Mouse (Mus musculus) frontal cortex, postnatal 14 days (tissue): Measurements from ENCODE around the gene Zfp462.

Experiments used
- DNase-seq, 2 experiments: peaks; one replicate each; pipeline ENCODE4 v3.0.0; 2022; ENCODE audit warnings: low spot score in 2 of 2

The Zfp462 gene

DNA sequence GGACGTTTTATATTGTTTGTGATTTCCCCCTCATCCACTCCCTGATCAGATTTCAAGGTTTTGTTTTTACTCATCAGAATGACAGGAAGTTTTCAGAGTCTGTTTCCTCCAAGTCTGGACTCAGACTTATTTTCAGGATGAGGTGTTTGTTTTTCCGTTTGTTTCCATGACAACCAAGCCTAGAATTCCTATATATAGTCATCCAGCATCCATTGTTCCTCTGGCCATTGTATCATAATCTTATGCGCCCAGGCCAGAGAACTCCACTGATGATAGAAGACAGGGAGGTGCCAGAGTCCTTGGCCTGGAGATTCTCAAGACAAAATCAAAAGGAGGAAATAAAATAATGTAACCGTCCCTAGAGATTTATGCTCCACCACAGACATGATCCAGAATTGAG is 97.7 kb downstream of the Zfp462 start:
- DNase-seq, result no peak

DNA sequence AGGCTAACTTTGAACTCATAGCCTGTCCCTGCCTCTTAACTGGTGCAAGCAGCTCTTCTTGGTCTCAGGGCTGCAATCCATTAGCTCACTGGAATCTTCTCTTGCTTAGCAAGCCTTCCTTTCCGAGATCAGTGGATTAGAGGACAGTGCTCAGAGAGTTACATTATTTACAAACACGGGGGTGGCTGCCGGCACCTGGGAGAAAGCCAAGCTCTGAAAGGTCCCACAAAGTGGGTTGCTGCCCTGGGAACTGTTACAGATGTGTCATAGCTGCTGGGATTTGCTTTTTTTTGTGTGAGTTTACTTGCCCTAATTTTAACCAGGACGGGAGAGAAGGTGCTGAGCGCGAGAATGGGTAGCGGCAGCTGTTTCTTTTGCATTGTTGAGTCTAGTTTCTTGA is 102.4 kb downstream of the Zfp462 start:
- DNase-seq, result no peak

DNA sequence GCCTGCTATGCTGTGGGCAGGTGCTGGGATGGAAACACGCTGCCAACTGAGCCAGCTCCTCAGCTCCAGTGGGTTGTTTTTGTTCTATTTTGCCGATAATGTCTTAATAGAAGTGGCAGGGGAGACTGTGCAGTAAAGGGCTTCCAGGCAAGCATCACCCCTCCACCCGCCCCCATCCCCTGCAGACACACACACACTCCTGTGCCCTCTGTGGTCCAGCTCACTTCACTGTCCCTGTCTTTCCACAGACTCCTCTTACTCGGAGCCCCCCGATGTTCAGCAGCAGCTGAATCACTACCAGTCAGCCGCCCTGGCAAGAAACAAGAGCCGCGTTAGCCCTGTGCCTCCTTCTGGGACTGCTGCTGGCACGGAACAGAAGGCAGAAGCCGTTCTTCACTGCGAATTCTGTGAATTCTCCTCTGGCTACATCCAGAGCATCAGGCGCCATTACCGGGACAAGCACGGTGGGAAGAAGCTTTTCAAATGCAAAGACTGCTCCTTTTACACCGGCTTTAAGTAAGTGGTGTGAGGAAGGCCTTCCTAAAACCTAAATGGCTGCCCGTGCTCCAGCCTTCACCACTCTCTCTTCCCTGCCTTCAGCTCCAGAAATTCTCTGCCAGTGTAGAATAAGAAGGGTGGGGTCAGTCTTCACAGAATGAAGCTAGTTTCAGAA is 105.2 kb downstream of the Zfp462 start:
- DNase-seq, result no peak

GRCm38 (mm10) chr4:55051345-55051744 is 106.5 kb downstream of the Zfp462 start:
- no peak for DNase-seq

- DNase-seq, result no peak
Observed at GRCm38 (mm10) chr4:55052686-55053085, 107.8 kb downstream of the Zfp462 start.

DNA sequence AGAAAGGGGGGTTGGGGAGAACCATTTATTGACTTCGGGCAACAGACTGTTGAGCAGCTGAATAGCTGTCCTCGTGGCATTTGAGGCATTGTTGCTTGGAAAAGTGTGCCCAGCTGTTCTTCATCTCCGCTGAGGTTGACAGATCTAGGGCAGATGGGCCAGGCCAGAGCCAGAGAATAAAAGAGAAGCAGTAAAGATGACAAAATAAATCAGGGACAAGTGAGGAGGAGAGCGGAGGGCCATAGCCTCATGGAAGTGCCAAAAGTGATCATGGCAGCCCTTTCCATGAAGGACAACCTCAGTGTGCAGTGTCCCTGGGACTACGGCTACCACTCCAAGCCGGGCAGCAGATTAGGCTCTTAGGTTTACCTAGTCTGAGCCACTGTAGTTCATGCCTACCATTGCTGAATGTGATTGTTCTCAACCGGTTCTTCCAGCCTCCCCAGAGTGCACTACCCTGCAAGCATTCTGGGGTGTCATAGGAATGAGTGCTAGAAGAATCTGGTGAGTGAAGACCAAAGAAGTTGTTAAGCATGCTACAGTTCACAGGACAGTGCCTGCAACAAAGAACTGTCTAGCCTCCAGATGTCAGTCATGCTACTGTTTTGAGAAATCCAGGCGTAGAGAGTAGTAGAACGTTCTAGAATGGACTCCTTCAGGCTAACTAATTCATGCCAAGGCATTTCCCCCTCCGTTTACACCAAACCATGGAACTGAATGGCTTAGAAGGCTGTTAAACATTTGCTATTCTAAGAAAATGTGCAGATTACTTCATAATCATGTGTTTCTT is 113.0 kb downstream of the Zfp462 start:
- DNase-seq, result no peak

DNA sequence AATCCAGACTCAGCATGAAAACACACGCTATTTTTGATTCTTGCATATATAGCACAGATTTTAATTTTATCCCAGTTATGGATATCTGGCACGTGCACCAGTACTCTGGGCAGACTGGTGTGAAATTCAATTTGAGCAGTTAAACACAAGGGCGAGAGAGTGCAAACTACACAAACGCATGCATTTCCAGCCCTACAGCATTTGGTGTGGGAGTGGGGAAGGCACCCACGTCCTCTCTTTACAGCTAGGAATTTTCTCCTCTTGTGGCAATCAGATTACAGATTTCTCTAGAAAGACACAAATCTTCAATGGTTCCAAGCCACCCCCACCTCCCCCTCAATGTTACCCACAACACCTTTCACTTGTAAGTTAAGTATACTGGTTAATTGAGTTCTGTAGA is 114.1 kb downstream of the Zfp462 start:
- no peak for DNase-seq

DNA sequence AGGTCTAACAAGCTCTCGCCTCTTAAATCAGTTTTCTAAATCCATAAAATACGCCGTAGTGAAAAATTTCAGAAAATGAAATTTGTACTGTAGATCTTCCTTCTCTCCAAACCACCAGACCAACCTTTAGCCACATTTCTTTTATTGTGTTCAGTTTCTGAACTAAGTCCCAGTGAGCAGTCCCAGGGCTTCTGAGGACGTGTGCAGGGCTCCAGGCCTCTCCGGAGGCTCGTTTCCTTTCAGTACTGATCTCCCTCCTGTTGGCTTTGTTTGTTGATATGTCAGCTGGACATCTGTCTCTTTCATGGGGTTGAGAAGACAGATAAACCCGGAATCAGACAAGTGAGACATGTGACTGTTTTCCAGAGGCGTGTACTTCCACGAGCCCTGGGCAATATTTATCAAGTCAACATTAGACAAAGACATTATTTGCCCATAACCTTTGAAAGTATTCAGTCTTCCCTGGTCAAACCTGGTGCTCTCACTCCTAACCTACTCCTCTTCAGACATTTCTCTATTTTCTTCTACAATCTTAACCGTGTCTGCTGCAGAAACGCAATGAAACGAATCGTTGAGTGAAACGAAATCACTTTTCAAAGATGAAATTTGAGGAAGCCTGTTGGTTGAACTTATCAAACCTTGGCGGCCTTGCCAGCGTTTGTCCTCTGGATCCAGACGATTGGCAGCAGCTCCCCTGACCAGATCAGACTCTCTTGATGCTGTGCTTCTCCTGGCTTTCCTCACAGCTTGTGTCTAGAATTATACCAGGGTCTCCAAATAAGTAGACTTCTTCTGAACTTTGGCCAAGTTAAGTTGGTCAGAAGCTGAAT is 121.7 kb downstream of the Zfp462 start:
- no peak for DNase-seq

- no peak for DNase-seq
Observed at GRCm38 (mm10) chr4:55071535-55071934, 126.7 kb downstream of the Zfp462 start.

GRCm38 (mm10) chr4:55077133-55077889 is 132.5 kb downstream of the Zfp462 start:
- peak; percentile 42 to 55 for DNase-seq

GRCm38 (mm10) chr4:55077902-55078716 is 133.3 kb downstream of the Zfp462 start:
- no peak for DNase-seq

GRCm38 (mm10) chr4:55079056-55079455 is 134.2 kb downstream of the Zfp462 start:
- no peak for DNase-seq

DNA sequence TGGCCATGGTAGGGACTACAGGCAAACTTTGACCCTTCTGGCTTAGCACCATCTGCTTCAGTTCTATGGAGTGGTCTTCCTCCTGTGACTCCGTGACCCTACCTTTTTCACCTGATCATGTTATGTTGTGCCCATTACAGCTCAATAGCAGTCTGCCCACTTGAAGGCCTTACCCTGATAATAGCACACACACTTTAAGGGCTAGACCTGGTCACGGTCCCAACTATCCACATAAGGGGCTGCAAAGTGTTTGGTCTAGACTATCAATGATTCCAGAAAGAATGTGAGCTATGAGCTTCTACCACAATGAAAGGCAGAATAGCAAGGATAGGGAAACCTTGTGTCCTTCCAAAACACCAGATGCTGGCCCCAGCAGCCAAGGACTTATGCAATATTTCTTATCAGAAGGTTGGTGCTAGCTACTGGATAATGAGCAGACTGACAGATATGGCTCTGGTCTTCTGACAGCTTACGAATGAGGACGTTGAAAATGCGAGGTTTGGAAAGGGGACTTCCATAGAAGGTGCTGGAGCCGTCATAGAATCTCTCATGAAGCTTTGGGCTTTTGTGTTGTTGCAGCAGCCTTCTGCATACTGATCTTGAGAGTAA is 139.3 kb downstream of the Zfp462 start:
- no peak for DNase-seq

DNA sequence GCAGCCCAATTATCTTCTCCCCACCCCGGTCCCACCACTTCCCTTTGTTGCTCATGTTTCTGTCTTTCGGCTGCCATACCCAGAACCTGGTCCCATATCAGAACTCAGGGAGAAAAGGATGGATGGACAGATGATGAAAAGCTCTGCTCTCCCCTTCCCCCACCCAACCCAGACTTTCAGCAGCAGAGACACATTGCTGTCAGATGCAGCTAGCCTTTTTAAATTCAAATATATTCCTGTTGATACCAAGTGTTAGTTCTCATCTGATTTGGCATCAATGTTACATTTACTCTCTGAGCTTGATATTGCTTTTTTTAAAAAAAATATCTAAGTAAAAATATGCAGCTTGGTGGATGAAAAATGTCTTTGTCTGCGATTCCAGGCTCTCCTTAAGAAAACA is 143.3 kb downstream of the Zfp462 start:
- no peak for DNase-seq

GRCm38 (mm10) chr4:55088922-55089321 is 144.1 kb downstream of the Zfp462 start:
- no peak for DNase-seq

- DNase-seq, result no peak
Observed at GRCm38 (mm10) chr4:55097157-55097556, 152.3 kb downstream of the Zfp462 start.

DNA sequence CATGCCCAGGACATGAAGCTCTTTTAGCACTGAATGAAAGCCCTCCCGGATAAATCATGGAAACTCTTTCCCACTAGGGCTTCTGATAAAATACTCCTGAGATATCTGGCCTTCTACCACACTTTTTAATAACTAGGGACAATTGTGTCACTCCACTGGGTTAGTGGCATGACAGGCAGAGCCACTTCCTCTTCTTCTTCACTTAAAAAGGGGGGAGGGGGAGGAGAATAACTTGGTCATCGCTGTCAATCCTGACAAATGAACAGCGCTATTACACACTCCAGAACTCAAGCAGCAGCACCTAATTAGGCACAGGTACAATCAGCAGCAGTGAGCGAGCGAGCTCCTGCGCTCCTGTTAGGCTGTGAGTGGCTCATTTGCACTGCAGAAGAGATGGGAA is 153.5 kb downstream of the Zfp462 start:
- DNase-seq, result no peak

- DNase-seq, result no peak
Observed at GRCm38 (mm10) chr4:55100851-55101250, 156.0 kb downstream of the Zfp462 start.

- no peak for DNase-seq
Observed at GRCm38 (mm10) chr4:55101601-55102000, 156.8 kb downstream of the Zfp462 start.

- DNase-seq, result no peak
Observed at GRCm38 (mm10) chr4:55102382-55102781, 157.5 kb downstream of the Zfp462 start.
